Mouse (Mus musculus): ENCODE measurements around the gene Atxn7. TPM values are rescaled to one million over a fixed set of nuclear protein-coding genes. Genes with fewer than 3 reads are reported as not detected.

The Atxn7 gene
- polyA plus RNA-seq, 1 experiment from 2014 or later, result 4.0 TPM

DNA sequence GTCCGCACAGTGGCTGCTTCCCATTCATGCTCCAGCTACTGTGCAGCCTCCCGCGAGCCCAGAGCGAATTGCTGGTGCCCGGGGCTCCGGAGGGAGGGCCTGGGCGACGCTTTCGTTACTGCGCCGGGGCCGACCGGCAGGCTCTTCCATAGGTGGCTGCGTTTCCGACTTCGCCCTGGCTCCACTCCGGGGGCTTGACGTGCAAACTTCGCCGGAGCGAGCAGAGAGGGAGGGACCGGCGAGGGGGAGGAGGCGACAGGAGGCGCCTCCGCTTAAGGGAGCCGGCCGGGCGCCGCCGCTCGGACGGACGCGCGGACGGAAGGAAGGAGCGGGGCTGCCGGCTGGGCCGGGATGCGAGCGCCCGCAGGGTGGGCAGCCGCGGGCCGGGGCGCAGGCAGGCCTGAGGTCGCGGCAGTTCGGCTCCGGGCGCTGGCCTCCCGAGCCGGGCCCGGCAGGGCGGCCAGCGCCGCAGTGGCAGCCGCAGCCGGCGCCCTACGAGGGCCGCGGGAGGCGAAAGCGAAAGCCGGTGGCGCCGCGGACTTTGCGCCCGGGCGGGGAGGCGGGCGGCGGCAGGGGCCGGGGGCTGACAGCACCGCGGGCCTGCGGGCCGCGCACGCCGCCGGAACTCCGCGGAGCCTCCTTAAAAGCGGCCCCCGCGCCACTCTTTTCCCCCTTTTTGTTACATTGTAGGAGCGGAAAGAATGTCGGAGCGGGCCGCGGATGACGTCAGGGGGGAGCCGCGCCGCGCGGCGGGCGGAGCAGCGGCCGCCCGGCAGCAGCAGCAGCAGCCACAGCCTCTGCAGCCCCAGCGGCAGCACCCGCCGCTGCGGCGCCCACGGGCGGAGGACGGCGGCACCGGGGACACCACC, 51.4 kb downstream of the Atxn7 start:
- under 1% methylated on average over 97 of the region's 116 CpGs for WGBS
- peak overlapping the region; percentile 99 for H3K9ac ChIP-seq (replicated peaks; ENCODE audit: low read depth, low read length)
- peak; percentile 94 for ATAC-seq
- peak overlapping the region; percentile 99 for H3K27ac ChIP-seq (ENCODE audit: low read length)
- no peaks in the 10 kb centered on the region for H3K36me3 ChIP-seq (ENCODE audit: control insufficient read depth, insufficient read depth)
- H3K27me3 ChIP-seq (replicated peaks; ENCODE audit: control insufficient read depth, insufficient read depth, low read length), result no peaks in the 10 kb centered on the region
- peak overlapping the region; percentile 91 for H3K4me2 ChIP-seq (ENCODE audit: low read length)
- H3K4me3 ChIP-seq (replicated peaks; ENCODE audit: low read length), result peak overlapping the region; percentile 86
- H3K9me3 ChIP-seq (ENCODE audit: control insufficient read depth, low read length), result no peaks in the 10 kb centered on the region
- H3K4me1 ChIP-seq (replicated peaks; ENCODE audit: control insufficient read depth, insufficient read depth, low read length), result peaks cover 26% of the 10 kb centered on the region

DNA sequence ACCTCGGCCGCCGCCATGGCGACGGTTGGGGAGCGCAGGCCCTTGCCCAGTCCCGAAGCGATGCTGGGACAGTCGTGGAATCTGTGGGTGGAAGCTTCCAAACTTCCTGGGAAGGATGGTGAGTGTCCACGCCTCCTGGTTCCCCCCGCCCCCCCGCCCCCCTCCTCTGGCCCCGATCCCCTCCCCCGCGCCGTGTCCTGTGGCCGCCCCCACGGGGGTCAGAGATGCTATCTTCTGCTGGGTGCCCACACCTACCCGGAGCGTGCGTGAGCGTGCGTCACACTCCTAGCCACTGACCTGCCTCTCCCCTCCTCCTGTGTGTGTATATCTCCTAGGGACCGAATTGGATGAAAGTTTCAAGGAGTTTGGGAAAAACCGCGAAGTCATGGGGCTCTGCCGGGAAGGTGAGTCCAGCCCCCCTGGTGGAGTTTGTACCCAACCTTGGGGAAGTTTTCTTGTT, 52.0 kb downstream of the Atxn7 start:
- Histone ChIP-seq H3K4me3 (replicated peaks; ENCODE audit: low read length) (peak overlapping the region; percentile 86), H3K36me3 (ENCODE audit: control insufficient read depth, insufficient read depth) (no peaks in the 10 kb centered on the region), H3K4me2 (ENCODE audit: low read length) (peak overlapping the region; percentile 91), H3K9me3 (ENCODE audit: control insufficient read depth, low read length) (no peaks in the 10 kb centered on the region), H3K27me3 (replicated peaks; ENCODE audit: control insufficient read depth, insufficient read depth, low read length) (no peaks in the 10 kb centered on the region), H3K27ac (ENCODE audit: low read length) (peak overlapping the region; percentile 99), H3K4me1 (replicated peaks; ENCODE audit: control insufficient read depth, insufficient read depth, low read length) (peaks cover 26% of the 10 kb centered on the region), H3K9ac (replicated peaks; ENCODE audit: low read depth, low read length) (peak overlapping the region; percentile 99)
- 0% methylated on average over 18 of the region's 27 CpGs for WGBS
- peak; percentile 46 for ATAC-seq

DNA sequence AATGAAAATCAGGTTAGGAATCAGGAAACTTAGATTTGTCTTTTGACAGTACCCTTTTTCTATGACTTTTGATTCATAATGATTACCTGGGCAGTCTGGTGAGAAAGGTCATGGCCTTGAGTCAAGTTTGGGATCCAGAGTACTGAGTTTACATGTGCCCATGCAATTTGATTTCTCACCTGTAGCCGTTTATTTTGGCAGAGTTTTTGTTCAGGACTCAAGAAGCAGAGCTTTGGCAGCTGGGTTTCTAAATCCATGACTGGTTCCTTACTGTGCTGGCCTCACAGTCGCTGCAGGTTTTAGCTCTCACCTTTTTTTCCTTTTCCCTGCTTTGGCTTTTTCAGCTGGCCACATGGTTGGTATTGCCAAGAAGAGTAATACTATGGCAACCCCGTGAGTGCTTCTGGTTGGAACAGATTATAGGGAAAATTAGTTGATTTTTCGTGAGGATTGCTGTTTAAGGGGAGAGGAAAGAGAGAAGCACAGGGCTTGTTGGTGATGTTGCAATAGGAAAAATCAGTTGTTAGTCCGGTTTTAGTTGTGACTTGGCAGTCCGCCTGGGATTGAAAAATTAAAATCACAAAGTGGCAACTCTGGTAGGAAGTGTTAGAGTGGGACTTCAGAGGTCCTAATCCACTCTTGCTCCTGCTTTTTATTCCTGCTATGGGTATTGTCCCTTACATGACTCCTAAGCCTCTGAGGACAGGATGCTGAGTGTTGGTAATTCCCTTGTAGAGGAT, 53.6 kb downstream of the Atxn7 start:
- no peaks in the 10 kb centered on the region for H3K27me3 ChIP-seq (replicated peaks; ENCODE audit: control insufficient read depth, insufficient read depth, low read length)
- H3K9me3 ChIP-seq (ENCODE audit: control insufficient read depth, low read length), result no peaks in the 10 kb centered on the region
- ATAC-seq, result no peak
- no peak overlapping the region for H3K9ac ChIP-seq (replicated peaks; ENCODE audit: low read depth, low read length)
- H3K4me3 ChIP-seq (replicated peaks; ENCODE audit: low read length), result no peak overlapping the region; the same call in 1 of the 2 replicates
- 0 out of 2 replicates have a peak overlapping the region, but pooled peaks have one; percentile 7 for H3K4me2 ChIP-seq (ENCODE audit: low read length)
- peaks cover 26% of the 10 kb centered on the region for H3K4me1 ChIP-seq (replicated peaks; ENCODE audit: control insufficient read depth, insufficient read depth, low read length)
- no peaks in the 10 kb centered on the region for H3K36me3 ChIP-seq (ENCODE audit: control insufficient read depth, insufficient read depth)
- H3K27ac ChIP-seq (ENCODE audit: low read length), result no peak overlapping the region
- whole genome bisulfite sequencing, result 50% methylated on average over 6 of the region's 6 CpGs

DNA sequence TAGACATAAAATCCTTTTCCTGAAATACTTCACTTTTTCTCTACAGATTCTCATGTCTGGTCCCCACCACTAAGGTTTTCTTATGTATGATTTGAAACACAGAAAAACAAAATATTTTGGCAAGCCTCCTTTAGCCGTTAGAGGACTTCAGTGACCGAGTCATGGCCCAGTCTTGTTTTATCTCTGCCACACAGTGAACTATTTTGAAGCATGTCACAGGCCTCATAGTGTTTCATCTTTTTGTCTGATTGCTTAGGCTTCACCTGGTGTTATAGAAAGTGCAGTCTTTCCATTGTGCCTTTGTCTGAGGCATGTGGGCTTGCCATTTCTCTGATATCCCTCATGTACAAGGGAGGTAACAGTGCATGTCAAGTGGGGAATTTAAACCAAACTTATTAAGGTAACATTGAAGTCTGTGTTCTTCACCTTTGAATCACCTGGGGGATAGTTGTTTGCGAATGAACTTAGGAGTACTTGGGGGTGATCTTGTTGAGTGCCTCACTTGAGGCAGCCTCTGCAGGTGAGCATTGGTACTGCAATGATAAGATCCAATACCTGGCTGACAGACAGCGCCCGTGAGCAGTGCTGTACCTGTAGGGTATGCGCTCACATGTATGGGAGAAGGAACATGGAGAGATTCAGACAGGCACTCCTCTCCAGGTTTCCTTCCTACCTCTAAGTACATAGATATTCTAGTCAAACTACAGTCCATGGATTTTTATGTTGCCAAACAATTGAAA, 58.1 kb downstream of the Atxn7 start:
- H3K27me3 ChIP-seq (replicated peaks; ENCODE audit: control insufficient read depth, insufficient read depth, low read length), result no peaks in the 10 kb centered on the region
- H3K9ac ChIP-seq (replicated peaks; ENCODE audit: low read depth, low read length), result no peak overlapping the region
- H3K4me1 ChIP-seq (replicated peaks; ENCODE audit: control insufficient read depth, insufficient read depth, low read length), result peaks cover 12% of the 10 kb centered on the region
- no peak overlapping the region for H3K4me2 ChIP-seq (ENCODE audit: low read length)
- no peaks in the 10 kb centered on the region for H3K9me3 ChIP-seq (ENCODE audit: control insufficient read depth, low read length)
- 75% methylated on average over 6 of the region's 6 CpGs for WGBS
- H3K4me3 ChIP-seq (replicated peaks; ENCODE audit: low read length), result no peak overlapping the region
- H3K36me3 ChIP-seq (ENCODE audit: control insufficient read depth, insufficient read depth), result no peaks in the 10 kb centered on the region
- no peak overlapping the region for H3K27ac ChIP-seq (ENCODE audit: low read length)
- ATAC-seq, result no peak

DNA sequence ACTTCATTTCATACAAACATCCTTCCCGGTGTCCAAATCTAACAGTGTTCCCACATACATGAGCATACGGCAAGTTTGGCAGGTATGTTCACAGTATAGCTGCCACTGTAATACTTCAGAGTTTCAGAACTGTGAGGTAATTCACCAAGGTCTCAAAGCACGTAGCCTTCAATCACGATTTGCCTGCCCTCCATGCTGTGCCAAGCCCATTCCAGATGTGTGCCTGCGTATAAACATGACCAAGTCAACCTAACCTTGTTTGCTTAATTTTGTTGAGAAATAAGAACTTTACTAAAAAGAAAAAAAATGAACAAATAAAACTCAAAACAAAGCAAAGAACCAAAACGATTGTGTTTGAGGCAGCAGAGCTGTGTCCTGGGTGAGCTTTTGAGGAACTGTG, 60.0 kb downstream of the Atxn7 start:
- Histone ChIP-seq H3K4me1 (replicated peaks; ENCODE audit: control insufficient read depth, insufficient read depth, low read length) (no peaks in the 10 kb centered on the region), H3K4me3 (replicated peaks; ENCODE audit: low read length) (no peak overlapping the region), H3K27me3 (replicated peaks; ENCODE audit: control insufficient read depth, insufficient read depth, low read length) (no peaks in the 10 kb centered on the region), H3K36me3 (ENCODE audit: control insufficient read depth, insufficient read depth) (no peaks in the 10 kb centered on the region), H3K27ac (ENCODE audit: low read length) (no peak overlapping the region), H3K9ac (replicated peaks; ENCODE audit: low read depth, low read length) (no peak overlapping the region), H3K4me2 (ENCODE audit: low read length) (no peak overlapping the region), H3K9me3 (ENCODE audit: control insufficient read depth, low read length) (no peaks in the 10 kb centered on the region)
- no peak for ATAC-seq
- 91% methylated on average over 6 of the region's 6 CpGs for WGBS

DNA sequence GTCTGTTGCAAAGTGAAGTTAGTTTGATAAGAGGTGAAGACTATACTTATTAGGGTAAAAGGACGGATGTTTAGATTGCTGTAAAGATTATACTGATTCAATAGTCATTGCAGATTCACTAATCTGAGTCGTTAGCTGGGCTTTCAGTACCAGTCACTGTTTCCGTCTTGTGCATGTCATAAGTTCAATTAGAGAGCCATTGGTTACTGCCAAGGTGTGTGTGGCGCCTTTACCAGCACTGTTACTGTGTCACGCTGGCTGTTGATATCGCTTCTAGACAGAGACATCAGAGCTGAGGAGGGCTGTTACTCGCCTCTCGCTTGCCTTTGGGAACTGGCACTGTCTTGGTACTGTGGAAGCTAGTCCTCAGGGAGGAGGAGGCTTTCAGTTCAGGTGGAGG, 64.6 kb downstream of the Atxn7 start:
- H3K9me3 ChIP-seq (ENCODE audit: control insufficient read depth, low read length), result no peaks in the 10 kb centered on the region
- no peak overlapping the region for H3K4me2 ChIP-seq (ENCODE audit: low read length)
- ATAC-seq, result no peak
- no peaks in the 10 kb centered on the region for H3K27me3 ChIP-seq (replicated peaks; ENCODE audit: control insufficient read depth, insufficient read depth, low read length)
- no peak overlapping the region for H3K4me3 ChIP-seq (replicated peaks; ENCODE audit: low read length)
- H3K4me1 ChIP-seq (replicated peaks; ENCODE audit: control insufficient read depth, insufficient read depth, low read length), result no peaks in the 10 kb centered on the region
- H3K9ac ChIP-seq (replicated peaks; ENCODE audit: low read depth, low read length), result no peak overlapping the region
- 76% methylated on average over 8 of the region's 8 CpGs for WGBS
- no peak overlapping the region for H3K27ac ChIP-seq (ENCODE audit: low read length)
- no peaks in the 10 kb centered on the region for H3K36me3 ChIP-seq (ENCODE audit: control insufficient read depth, insufficient read depth)

DNA sequence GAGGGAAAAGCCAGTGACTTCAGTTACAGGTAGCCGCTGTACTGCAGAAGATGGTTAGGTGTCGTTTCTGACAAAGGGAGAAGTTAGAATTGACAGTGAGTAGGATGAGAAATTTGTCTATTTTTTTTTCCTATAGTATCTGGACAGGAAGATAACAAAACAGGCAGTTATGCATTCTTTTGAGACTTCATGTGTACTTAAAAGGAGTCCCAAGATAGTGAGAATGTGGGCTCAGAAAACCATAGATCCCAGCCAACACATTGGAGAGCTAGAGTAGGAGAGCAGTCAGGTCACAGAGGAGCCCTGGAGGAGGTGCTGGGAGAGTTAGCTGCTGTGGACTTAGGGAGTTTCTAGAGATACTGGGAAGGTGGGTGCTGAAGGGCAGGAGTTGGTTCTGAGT, 69.4 kb downstream of the Atxn7 start:
- Histone ChIP-seq H3K27ac (ENCODE audit: low read length) (no peak overlapping the region), H3K4me1 (replicated peaks; ENCODE audit: control insufficient read depth, insufficient read depth, low read length) (no peaks in the 10 kb centered on the region), H3K27me3 (replicated peaks; ENCODE audit: control insufficient read depth, insufficient read depth, low read length) (no peaks in the 10 kb centered on the region), H3K36me3 (ENCODE audit: control insufficient read depth, insufficient read depth) (no peaks in the 10 kb centered on the region), H3K9ac (replicated peaks; ENCODE audit: low read depth, low read length) (no peak overlapping the region), H3K4me3 (replicated peaks; ENCODE audit: low read length) (no peak overlapping the region), H3K4me2 (ENCODE audit: low read length) (no peak overlapping the region), H3K9me3 (ENCODE audit: control insufficient read depth, low read length) (no peaks in the 10 kb centered on the region)
- WGBS, result 95% methylated on average over 2 of the region's 2 CpGs
- ATAC-seq, result no peak

DNA sequence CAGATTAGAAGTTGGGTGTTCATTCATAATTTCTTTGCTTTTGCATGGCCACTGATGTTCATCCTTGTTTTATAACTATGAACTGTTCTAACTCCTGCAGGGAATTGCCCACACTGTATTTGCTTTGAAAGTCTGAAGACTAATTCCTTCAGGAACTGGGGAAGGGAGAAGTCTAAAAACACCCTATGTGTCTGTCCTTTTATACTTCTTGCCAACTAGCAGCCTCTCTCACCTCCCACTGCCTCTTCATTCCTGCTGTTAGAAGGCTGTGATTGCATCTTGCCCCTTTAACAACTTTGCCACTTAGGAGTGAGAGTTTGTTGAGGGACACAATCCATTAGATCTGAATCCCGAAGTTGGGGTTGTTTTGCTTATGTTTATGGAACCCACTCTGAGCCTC, 71.6 kb downstream of the Atxn7 start:
- no peaks in the 10 kb centered on the region for H3K4me1 ChIP-seq (replicated peaks; ENCODE audit: control insufficient read depth, insufficient read depth, low read length)
- WGBS, result 81% methylated on average over 1 of the region's 1 CpGs
- no peak for ATAC-seq
- no peak overlapping the region for H3K4me2 ChIP-seq (ENCODE audit: low read length)
- H3K9ac ChIP-seq (replicated peaks; ENCODE audit: low read depth, low read length), result no peak overlapping the region
- no peaks in the 10 kb centered on the region for H3K27me3 ChIP-seq (replicated peaks; ENCODE audit: control insufficient read depth, insufficient read depth, low read length)
- no peak overlapping the region for H3K27ac ChIP-seq (ENCODE audit: low read length)
- no peaks in the 10 kb centered on the region for H3K9me3 ChIP-seq (ENCODE audit: control insufficient read depth, low read length)
- H3K4me3 ChIP-seq (replicated peaks; ENCODE audit: low read length), result no peak overlapping the region
- no peaks in the 10 kb centered on the region for H3K36me3 ChIP-seq (ENCODE audit: control insufficient read depth, insufficient read depth)

DNA sequence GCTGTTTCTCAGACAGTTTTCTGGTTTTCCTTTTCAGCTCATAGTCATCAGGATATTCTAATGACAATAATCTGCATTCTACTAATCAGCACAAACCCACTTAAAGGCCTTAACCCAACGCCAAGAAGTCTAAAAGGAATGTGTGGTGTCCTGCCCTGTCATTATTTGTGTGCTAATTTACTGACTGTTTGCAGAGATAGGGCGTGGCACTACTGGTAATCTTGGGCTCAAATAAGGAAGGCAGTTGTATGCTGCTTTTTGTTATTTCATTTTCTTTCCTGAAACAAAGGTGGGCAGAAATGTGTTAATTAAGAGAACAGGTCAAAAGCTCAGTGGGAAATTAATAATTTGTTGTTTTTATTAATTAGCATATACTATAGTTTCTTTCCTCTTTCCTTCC, 75.1 kb downstream of the Atxn7 start:
- Histone ChIP-seq H3K9me3 (ENCODE audit: control insufficient read depth, low read length) (no peaks in the 10 kb centered on the region), H3K27ac (ENCODE audit: low read length) (no peak overlapping the region), H3K27me3 (replicated peaks; ENCODE audit: control insufficient read depth, insufficient read depth, low read length) (no peaks in the 10 kb centered on the region)

More for the DNA sequence above, 75.1 kb downstream of the Atxn7 start:
- Histone ChIP-seq H3K9ac (replicated peaks; ENCODE audit: low read depth, low read length) (no peak overlapping the region), H3K4me2 (ENCODE audit: low read length) (no peak overlapping the region), H3K4me3 (replicated peaks; ENCODE audit: low read length) (no peak overlapping the region), H3K4me1 (replicated peaks; ENCODE audit: control insufficient read depth, insufficient read depth, low read length) (no peaks in the 10 kb centered on the region), H3K36me3 (ENCODE audit: control insufficient read depth, insufficient read depth) (no peaks in the 10 kb centered on the region)
- WGBS, result 45% methylated on average over 2 of the region's 2 CpGs
- no peak for ATAC-seq
